Mouse (Mus musculus): ENCODE results near the gene Plpp1.

The Plpp1 gene

GRCm38 (mm10) chr13:112861825-112862306 lies 61.3 kb downstream of the Plpp1 start:
- no peak for DNase-seq (ENCODE audit: low read depth)

- no peak for DNase-seq (ENCODE audit: low read depth)
Observed at GRCm38 (mm10) chr13:112862342-112862741, 61.8 kb downstream of the Plpp1 start.

- no peak for DNase-seq (ENCODE audit: low read depth)
Observed at GRCm38 (mm10) chr13:112862978-112863677, 62.5 kb downstream of the Plpp1 start.

GRCm38 (mm10) chr13:112866782-112867181 lies 66.2 kb downstream of the Plpp1 start:
- no peak for DNase-seq (ENCODE audit: low read depth)

- no peak for DNase-seq (ENCODE audit: low read depth)
Observed at GRCm38 (mm10) chr13:112867381-112867780, 66.8 kb downstream of the Plpp1 start.

- peak; percentile 25 for DNase-seq (ENCODE audit: low read depth)
Observed at GRCm38 (mm10) chr13:112870039-112870690, 69.6 kb downstream of the Plpp1 start.

GRCm38 (mm10) chr13:112871500-112872266 lies 71.1 kb downstream of the Plpp1 start:
- DNase-seq (ENCODE audit: low read depth), result peak; percentile 25

GRCm38 (mm10) chr13:112887234-112887633 lies 86.6 kb downstream of the Plpp1 start:
- DNase-seq (ENCODE audit: low read depth), result no peak

GRCm38 (mm10) chr13:112902176-112902575 lies 101.6 kb downstream of the Plpp1 start:
- DNase-seq (ENCODE audit: low read depth), result no peak

GRCm38 (mm10) chr13:112909663-112910062 lies 109.1 kb downstream of the Plpp1 start:
- peak; percentile 55 for DNase-seq (ENCODE audit: low read depth)

- DNase-seq (ENCODE audit: low read depth), result no peak
Observed at GRCm38 (mm10) chr13:112910434-112910833, 109.8 kb downstream of the Plpp1 start.

Data from 416B (cell line).